In the genomic region with DNA sequence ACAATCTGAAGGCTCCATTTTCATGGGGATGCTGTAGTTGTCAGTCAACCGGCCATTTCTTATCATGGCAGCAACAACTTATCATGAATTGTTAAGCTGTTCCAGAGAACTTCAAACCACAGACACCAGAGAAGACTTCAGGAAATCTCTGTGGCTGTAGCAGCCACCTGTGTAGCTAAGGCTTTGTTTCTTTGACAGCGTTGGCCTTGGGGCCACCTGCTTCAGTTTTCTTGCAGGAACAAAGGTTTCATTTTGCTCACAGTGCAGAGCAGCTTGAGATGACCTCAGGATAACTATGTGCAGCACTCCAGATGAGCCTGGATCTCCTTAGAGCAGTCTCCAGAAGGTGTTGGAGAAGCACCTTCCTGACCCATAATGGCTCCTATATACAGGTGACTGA, we compare ENCODE assay signal across 22 mouse cellular contexts. TPM values are rescaled to one million over a fixed set of nuclear protein-coding genes. Genes with fewer than 3 reads are reported as not detected.
"Had no signal": no experiment of that assay in that cellular context is flagged by ENCODE, and none has a peak within 500 bp of the region (broad histone marks: within the 10 kb centered on the region; RNA-seq: fewer than 3 reads in every experiment).

No protein-coding gene starts in this region.

- H3K36me3 ChIP-seq: intestine, embryonic 15.5 days; limb, embryonic 13.5 days; midbrain, embryonic 12.5 days; stomach, embryonic 15.5 days had no signal

- H3K27me3 ChIP-seq: intestine, embryonic 15.5 days; limb, embryonic 13.5 days; midbrain, embryonic 12.5 days; stomach, embryonic 15.5 days had no signal

- H3K4me2 ChIP-seq: intestine, embryonic 15.5 days; limb, embryonic 13.5 days; midbrain, embryonic 12.5 days; stomach, embryonic 15.5 days had no signal

- H3K9ac ChIP-seq: intestine, embryonic 15.5 days; limb, embryonic 13.5 days; liver, embryonic 14.5 days; midbrain, embryonic 12.5 days; stomach, embryonic 15.5 days had no signal

- ATAC-seq: intestine, embryonic 15.5 days; midbrain, embryonic 16.5 days had no signal

- H3K4me3 ChIP-seq: intestine, embryonic 15.5 days; limb, embryonic 13.5 days; midbrain, embryonic 12.5 days; stomach, embryonic 15.5 days had no signal

- H3K4me1 ChIP-seq: intestine, embryonic 15.5 days; midbrain, embryonic 12.5 days; stomach, embryonic 15.5 days had no signal

- H3K27ac ChIP-seq: intestine, embryonic 15.5 days; limb, embryonic 13.5 days; liver, embryonic 14.5 days; midbrain, embryonic 12.5 days; stomach, embryonic 15.5 days had no signal

- DNase-seq: kidney, adult 18-20 months; kidney, postnatal 14 days; left cerebral cortex, postnatal 4 days; lung, adult 18-20 months had no signal

- H3K9me3 ChIP-seq: intestine, embryonic 15.5 days; limb, embryonic 13.5 days; midbrain, embryonic 12.5 days; stomach, embryonic 15.5 days had no signal

RNA-seq across cellular contexts. Expression of a gene that starts 48.7 kb away (rescaled TPM):
- total RNA-seq: layer of hippocampus, adult 8-10 months; layer of hippocampus, postnatal 14 days; left cerebral cortex, adult 18-20 months; left cerebral cortex, postnatal 10 days; left cerebral cortex, postnatal 4 days; liver, adult 2 months; megakaryocyte-erythroid progenitor cell, adult 5-6 weeks had no signal
- polyA plus RNA-seq: intestine, embryonic 15.5 days; kidney, embryonic 14.5 days; large intestine, adult 2 months; limb, embryonic 13.5 days; liver, adult 2 months; liver, embryonic 14.5 days; lung, embryonic 16.5 days; midbrain, embryonic 12.5 days; midbrain, embryonic 16.5 days; neural tube, embryonic 14.5 days; spleen, adult 2 months; stomach, embryonic 15.5 days; testis, adult 2 months had no signal
